Mouse (Mus musculus) mature B cell (primary cell): Measurements from ENCODE around the gene Etv5.

Source experiments
- in situ Hi-C: fragments of 300-500 bp; cut with MboI; formaldehyde crosslinking; loops from 2 replicates; pipeline ENCODE4 v1.14.3; 2019

Etv5 gene

GRCm38 (mm10) chr16:22439499-22440177, at the start of gene Etv5:
TSS of gene Etv5 (minus strand) at chr16:22439719.
- in situ Hi-C loops = no loop called here

- in situ Hi-C loops = no loop called here
Measured at GRCm38 (mm10) chr16:22483900-22484299, 44.4 kb upstream of the Etv5 start.

GRCm38 (mm10) chr16:22479322-22479721, 39.8 kb upstream of the Etv5 start:
- in situ Hi-C loops = no loop called here

GRCm38 (mm10) chr16:22471728-22472127, 32.2 kb upstream of the Etv5 start:
- in situ Hi-C loops = no loop called here

- in situ Hi-C loops = no loop called here
Measured at GRCm38 (mm10) chr16:22469385-22469784, 29.9 kb upstream of the Etv5 start.

- in situ Hi-C loops = no loop called here
Measured at GRCm38 (mm10) chr16:22467111-22467510, 27.6 kb upstream of the Etv5 start.

- in situ Hi-C loops = no loop called here
Measured at GRCm38 (mm10) chr16:22466381-22466780, 26.9 kb upstream of the Etv5 start.

GRCm38 (mm10) chr16:22462220-22462619, 22.7 kb upstream of the Etv5 start:
- in situ Hi-C loops = no loop called here

GRCm38 (mm10) chr16:22461728-22462127, 22.2 kb upstream of the Etv5 start:
- in situ Hi-C loops = no loop called here

- in situ Hi-C loops = no loop called here
Measured at GRCm38 (mm10) chr16:22460960-22461359, 21.4 kb upstream of the Etv5 start.

GRCm38 (mm10) chr16:22452082-22452481, 12.6 kb upstream of the Etv5 start:
- in situ Hi-C loops = no loop called here

GRCm38 (mm10) chr16:22448093-22448492, 8.6 kb upstream of the Etv5 start:
- in situ Hi-C loops = no loop called here

GRCm38 (mm10) chr16:22444786-22445185, 5.3 kb upstream of the Etv5 start:
- in situ Hi-C loops = no loop called here

GRCm38 (mm10) chr16:22442202-22442601, 2.7 kb upstream of the Etv5 start:
- in situ Hi-C loops = no loop called here

GRCm38 (mm10) chr16:22441317-22441716, 1.8 kb upstream of the Etv5 start:
- in situ Hi-C loops = no loop called here

GRCm38 (mm10) chr16:22440269-22440668, 750 bp upstream of the Etv5 start:
- in situ Hi-C loops = no loop called here

GRCm38 (mm10) chr16:22438441-22439373, 812 bp downstream of the Etv5 start:
- in situ Hi-C loops = no loop called here

GRCm38 (mm10) chr16:22436106-22436505, 3.4 kb downstream of the Etv5 start:
- in situ Hi-C loops = no loop called here

GRCm38 (mm10) chr16:22434530-22434929, 5.0 kb downstream of the Etv5 start:
- in situ Hi-C loops = no loop called here

- in situ Hi-C loops = no loop called here
Measured at GRCm38 (mm10) chr16:22433944-22434343, 5.6 kb downstream of the Etv5 start.

- in situ Hi-C loops = no loop called here
Measured at GRCm38 (mm10) chr16:22431773-22432172, 7.7 kb downstream of the Etv5 start.

GRCm38 (mm10) chr16:22431335-22431734, 8.2 kb downstream of the Etv5 start:
- in situ Hi-C loops = no loop called here
